Mouse (Mus musculus): ENCODE data around the gene Tnxb. TPM values are rescaled to one million over a fixed set of nuclear protein-coding genes. Genes with fewer than 3 reads are reported as not detected.
A peak's percentile ranks its signal among the peaks of the same experiment; 100 is the strongest.

The Tnxb gene
- total RNA-seq, 2 experiments from 2014 or later, result 1.5 to 2.4 TPM

DNA sequence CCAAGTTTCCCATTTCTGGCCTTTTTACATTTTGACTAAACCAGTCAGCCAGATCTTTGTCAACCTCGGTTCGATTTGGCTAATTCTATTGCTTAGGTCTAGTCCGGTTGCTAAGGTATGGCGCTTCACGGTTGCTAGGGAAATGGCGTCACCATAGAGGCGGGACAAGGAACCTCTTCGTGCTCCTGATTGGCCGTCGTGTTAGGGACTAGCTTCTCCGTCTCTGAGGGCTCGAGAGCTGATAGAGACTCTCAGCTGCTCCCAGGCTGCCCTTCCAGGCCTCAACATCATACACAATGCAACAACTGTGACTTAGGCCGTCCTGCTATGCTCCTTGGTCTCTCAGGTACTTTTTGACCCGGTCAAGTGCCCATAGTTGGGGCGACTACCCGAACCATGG is 25.7 kb upstream of the Tnxb start, which contains the start of gene Fkbpl:
Fkbpl (plus strand) TSS at position 157 of the 400 bp plus-strand sequence.
- intact Hi-C loops (cut with DNase I), result loop anchor here (1.0 kb wide), 1 partner anchor 17 kb away; no protein-coding TSS in a partner anchor
- peak within 1 kb of the TSS; percentile 64 for H3K4me3 ChIP-seq
- TF ChIP-seq CTCF (IDR thresholded peaks at IDR 0.05), result no peak
- peak within 1 kb of the TSS; percentile 81 for H3K27ac ChIP-seq
- peak; percentile 94 for DNase-seq (ENCODE audit: extremely low spot score in 1 of 2, low spot score in 2 of 2)

DNA sequence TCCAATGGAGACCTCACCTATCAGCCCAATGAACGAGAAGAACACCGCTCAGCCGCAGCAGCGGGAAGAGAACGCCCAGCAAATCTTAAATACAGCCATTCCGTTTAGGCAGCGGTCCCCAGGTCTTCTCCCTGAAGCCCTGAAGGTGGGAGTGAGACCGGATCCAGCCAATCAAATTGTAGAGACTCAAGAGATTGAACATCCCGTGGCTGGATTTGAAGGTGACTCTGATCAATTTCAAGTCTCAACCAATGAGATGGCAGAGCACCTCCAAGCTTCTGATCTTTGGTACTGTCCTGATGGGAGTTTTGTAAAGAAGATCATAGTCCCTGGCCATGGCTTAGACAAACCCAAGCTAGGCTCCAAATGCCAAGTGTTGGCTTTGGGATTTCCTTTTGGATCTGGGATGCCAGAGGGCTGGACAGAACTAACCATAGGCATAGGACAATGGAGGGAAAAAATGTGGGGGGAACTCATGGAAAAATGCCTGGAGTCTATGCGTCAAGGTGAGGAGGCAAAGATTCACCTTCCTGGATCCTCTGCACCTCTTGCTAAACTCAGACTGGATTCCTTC is 25.0 kb upstream of the Tnxb start:
- intact Hi-C loops (cut with DNase I), result no loop called here
- DNase-seq (ENCODE audit: extremely low spot score in 1 of 2, low spot score in 2 of 2), result no peak
- Histone ChIP-seq H3K27ac (peak overlapping the region; percentile 81), H3K4me3 (peak overlapping the region; percentile 64)
- no peak for TF ChIP-seq CTCF (IDR thresholded peaks at IDR 0.05)

DNA sequence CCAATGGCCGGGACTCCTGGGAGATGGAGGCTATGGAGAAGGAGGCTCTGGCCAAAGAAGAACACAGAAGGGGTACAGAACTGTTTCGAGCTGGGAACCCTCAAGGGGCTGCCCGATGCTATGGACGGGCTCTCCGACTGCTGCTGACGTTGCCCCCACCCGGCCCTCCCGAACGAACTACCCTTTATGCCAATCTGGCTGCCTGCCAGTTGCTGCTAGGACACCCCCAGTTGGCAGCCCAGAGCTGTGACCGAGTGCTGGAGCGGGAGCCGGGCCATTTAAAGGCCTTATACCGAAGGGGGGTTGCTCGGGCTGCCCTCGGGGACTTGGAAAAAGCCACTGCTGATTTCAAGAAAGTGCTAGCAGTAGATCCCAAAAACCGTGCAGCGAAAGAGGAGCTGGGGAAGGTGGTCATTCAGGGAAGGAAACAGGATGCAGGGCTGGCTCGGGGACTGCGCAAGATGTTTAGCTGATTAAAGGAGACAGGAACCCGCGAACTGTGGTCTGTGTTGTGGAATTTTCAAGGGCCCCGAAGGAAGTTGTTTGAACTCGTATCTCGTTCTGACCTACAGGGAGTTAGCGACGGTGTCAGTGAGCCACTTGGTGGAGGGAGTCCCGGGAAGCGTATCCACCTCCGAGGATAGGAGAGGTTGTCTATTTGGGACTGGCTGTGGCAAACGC is 24.4 kb upstream of the Tnxb start:
- H3K4me3 ChIP-seq, result no peak overlapping the region
- intact Hi-C loops (cut with DNase I), result no loop called here
- no peak for TF ChIP-seq CTCF (IDR thresholded peaks at IDR 0.05)
- no peak for DNase-seq (ENCODE audit: extremely low spot score in 1 of 2, low spot score in 2 of 2)
- H3K27ac ChIP-seq, result no peak overlapping the region

DNA sequence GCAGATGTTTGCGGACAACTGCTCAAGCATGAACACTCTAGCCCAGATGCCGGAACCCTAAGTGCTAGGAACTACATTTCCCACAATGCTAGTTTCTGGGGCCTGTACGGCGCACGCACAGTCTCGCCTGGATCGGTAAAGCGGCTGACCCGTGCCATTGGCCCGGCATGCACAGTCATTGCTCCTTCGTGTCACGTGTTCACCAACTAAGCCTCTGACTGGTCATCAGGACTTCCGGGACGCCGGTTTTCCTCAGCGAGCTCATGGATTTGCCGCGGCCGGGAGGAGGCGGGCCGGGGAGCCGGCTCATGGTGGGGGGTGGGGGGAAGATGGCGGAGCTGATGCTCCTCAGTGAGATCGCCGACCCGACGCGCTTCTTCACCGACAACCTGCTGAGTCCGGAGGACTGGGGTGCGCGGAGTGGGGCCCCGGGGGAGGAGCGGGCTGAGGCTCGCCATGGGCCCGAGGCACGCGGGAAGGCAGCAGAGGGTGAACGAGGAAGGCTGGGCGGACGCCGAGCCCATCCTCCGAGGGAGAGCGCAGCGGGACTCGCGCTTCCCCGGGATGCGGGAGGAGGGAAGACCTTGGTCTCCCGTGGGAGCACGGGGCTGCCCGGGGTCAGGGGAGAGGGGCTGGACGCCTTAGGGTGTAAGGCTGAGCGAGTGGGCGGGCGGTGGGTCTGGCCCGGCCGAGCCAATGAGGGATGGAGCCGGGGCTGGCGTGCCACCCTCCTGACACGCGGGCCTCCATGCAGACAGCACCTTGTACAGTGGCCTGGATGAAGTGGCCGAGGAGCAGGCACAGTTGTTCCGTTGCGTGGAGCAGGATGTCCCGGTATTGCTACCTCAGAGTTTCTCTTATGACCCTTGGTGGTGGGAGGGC is 23.2 kb upstream of the Tnxb start, which contains the start of gene Atf6b:
Atf6b (plus strand) TSS at position 241 of the 882 bp plus-strand sequence.
- peak; percentile 90 to 96 for DNase-seq (ENCODE audit: extremely low spot score in 1 of 2, low spot score in 2 of 2)
- TF ChIP-seq CTCF (IDR thresholded peaks at IDR 0.05), result no peak
- Histone ChIP-seq H3K27ac (peak within 1 kb of the TSS; percentile 92), H3K4me3 (peak within 1 kb of the TSS; percentile 73)
- intact Hi-C loops (cut with DNase I), result no loop called here

- H3K27ac ChIP-seq, result no peak overlapping the region
- no peak for TF ChIP-seq CTCF (IDR thresholded peaks at IDR 0.05)
- peak overlapping the region; percentile 73 for H3K4me3 ChIP-seq
- no peak for DNase-seq (ENCODE audit: extremely low spot score in 1 of 2, low spot score in 2 of 2)
- intact Hi-C loops (cut with DNase I), result no loop called here
These were observed 22.0 kb upstream of the Tnxb start for GRCm38 (mm10) chr17:34648141-34648890.

DNA sequence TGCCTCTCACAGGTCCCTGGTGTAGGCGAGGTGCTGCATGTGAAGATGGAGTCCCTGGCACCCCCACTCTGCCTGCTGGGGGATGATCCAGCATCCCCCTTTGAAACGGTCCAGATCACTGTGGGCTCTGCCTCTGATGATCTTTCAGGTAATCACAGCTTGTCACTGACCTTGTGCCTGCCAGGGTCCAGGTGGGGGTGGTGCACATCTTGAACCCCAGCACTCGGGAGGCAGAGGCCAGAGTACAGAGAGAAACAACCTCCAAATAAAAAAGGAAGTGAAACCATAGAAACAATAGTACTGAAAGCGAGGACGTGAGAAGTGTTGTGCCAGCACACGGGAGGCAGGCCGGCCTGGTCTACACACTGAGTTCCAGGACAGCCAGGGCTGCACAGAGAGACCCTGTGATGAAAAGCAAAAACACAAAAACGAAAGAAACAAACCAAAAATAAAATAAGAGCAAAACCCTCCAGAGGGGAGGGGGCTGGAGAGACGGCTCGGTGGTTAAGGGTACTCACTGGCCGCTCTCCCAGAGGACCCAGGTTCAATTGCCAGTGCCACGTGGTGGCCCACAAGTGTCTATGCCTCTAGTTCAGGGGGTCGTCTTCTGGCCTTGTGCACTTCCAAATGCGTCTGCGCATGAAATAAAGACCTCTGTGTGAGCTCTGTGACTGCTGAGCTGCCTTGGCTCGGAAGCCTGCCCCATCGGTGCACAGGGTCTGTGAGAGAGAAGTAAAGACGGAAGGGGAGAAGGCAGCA is 21.1 kb upstream of the Tnxb start:
- DNase-seq (ENCODE audit: extremely low spot score in 1 of 2, low spot score in 2 of 2), result no peak
- intact Hi-C loops (cut with DNase I), result no loop called here
- no peak for TF ChIP-seq CTCF (IDR thresholded peaks at IDR 0.05)
- Histone ChIP-seq H3K4me3 (no peak overlapping the region), H3K27ac (no peak overlapping the region)

DNA sequence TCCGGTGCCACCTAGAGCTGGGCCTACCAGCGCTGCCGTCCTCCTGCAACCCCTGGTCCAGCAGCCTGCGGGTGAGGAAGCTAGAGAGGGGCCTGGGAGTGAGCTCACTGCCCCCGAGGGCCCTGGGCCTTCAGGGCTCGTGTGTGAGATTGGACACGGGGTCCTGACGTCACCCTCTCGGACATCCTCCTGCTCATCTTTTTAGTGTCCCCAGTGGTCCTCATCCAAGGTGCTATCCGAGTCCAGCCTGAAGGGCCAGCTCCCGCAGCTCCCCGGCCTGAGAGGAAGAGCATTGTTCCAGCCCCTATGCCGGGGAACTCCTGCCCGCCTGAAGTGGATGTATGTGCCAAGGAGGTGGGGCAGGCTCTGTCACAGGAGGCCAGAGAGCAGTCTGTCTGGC is 19.6 kb upstream of the Tnxb start:
- no peak for TF ChIP-seq CTCF (IDR thresholded peaks at IDR 0.05)
- intact Hi-C loops (cut with DNase I), result loop anchor here (5.0 kb wide), 2 partner anchors 162 to 242 kb away; no protein-coding TSS in a partner anchor
- no peak for DNase-seq (ENCODE audit: extremely low spot score in 1 of 2, low spot score in 2 of 2)
- H3K4me3 ChIP-seq, result no peak overlapping the region
- H3K27ac ChIP-seq, result no peak overlapping the region

GRCm38 (mm10) chr17:34651507-34652221 is 18.7 kb upstream of the Tnxb start:
- intact Hi-C loops (cut with DNase I), result loop anchor here (5.0 kb wide), 2 partner anchors 161 to 241 kb away; no protein-coding TSS in a partner anchor
- no peak overlapping the region for H3K4me3 ChIP-seq
- TF ChIP-seq CTCF (IDR thresholded peaks at IDR 0.05), result peak; percentile 53
- peak overlapping the region; percentile 29 for H3K27ac ChIP-seq
- DNase-seq (ENCODE audit: extremely low spot score in 1 of 2, low spot score in 2 of 2), result no peak

DNA sequence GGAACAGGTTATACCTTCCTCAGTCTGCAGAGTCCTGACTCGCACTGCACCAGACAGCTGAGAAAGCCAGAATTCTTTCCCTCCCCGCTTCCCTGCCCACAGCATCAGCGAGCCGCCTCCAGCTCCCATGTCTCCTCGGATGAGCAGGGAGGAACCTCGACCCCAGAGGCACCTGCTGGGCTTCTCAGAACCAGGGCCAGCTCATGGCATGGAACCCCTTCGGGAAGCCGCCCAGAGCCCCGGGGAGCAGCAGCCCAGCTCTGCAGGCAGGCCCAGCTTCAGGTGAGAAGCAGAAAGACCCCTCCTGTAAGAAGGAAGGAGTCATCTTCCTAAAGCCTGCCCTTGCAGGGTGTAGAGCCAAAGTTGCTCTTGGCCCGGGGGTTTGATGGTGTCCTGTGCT is 17.8 kb upstream of the Tnxb start:
- Histone ChIP-seq H3K27ac (peak overlapping the region; percentile 29; the same call in 1 of the 2 replicates), H3K4me3 (no peak overlapping the region)
- intact Hi-C loops (cut with DNase I), result loop anchor here (5.0 kb wide), 2 partner anchors 160 to 240 kb away; no protein-coding TSS in a partner anchor
- DNase-seq (ENCODE audit: extremely low spot score in 1 of 2, low spot score in 2 of 2), result no peak
- no peak for TF ChIP-seq CTCF (IDR thresholded peaks at IDR 0.05)

GRCm38 (mm10) chr17:34652985-34653384 is 17.4 kb upstream of the Tnxb start:
- no peak for TF ChIP-seq CTCF (IDR thresholded peaks at IDR 0.05)
- intact Hi-C loops (cut with DNase I), result loop anchor here (5.0 kb wide), 2 partner anchors 159 to 239 kb away; no protein-coding TSS in a partner anchor
- no peak overlapping the region for H3K4me3 ChIP-seq
- no peak for DNase-seq (ENCODE audit: extremely low spot score in 1 of 2, low spot score in 2 of 2)
- H3K27ac ChIP-seq, result no peak overlapping the region; the same call in 1 of the 2 replicates
